Mouse (Mus musculus) spleen, postnatal 4 days (tissue): ENCODE data around the gene Adcy3.

Experiments
- DNase-seq, 2 experiments: peaks; one replicate each; pipeline ENCODE4 v3.0.0; 2022; ENCODE audit warnings: low spot score in 2 of 2

Adcy3 gene

DNA sequence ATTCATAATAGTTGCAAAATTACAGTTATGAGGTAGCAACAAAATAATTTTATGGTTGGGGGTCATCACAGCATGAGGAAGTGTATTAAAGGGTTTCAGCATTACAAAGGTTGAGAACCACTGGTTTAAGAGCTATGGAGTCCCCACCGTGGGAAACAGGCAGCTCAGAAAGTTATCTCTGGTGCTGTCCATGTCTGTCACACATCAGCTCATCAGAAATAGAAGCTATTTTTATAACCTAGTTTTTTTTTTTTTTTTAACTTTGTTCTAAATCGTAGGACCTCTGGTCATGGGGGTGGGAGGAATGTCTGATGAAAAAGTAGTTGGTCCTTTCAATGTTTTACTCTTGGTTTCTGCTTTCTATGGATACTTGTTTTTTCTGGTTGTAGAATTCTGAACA, 110.9 kb downstream of the Adcy3 start:
- no peak for DNase-seq

DNA sequence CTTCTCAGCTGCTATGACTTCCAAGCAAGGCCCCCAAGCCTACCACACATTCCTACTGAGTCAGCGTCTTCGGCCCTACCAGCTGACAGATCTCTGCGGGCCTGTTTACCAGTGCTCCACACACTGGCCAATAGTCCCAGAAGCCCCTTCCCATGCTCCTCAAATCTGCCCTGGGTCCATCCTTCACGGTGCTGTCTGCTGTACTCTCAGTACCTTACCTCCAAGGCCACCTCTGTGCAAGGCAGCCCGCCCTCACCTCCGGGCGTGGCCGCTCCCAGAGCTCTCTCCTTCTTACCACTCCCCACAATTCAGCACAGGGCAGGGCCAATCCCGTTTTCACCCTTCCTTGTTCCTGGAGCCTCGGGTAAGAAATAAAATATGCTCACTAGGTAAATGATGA, 112.8 kb downstream of the Adcy3 start:
- no peak for DNase-seq

DNA sequence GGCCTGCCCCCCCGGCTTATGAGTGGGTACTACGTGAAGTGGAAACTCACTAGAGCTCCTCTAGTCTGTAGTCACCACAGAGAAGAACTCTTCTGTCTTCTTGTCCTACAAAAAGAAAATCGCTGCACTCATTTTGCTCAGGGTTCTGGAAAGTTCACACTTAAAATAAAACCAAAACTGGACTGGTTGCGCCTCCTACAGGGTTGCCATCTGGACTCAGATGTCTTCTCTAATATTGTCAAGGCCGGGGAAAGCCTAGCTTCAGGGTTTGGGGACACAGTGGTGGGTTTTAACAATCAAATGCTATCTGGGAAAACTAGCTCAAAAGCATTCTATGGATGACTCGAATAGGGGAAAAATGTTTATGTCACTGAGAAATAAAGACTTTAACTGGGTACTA, 116.9 kb downstream of the Adcy3 start:
- no peak for DNase-seq

DNA sequence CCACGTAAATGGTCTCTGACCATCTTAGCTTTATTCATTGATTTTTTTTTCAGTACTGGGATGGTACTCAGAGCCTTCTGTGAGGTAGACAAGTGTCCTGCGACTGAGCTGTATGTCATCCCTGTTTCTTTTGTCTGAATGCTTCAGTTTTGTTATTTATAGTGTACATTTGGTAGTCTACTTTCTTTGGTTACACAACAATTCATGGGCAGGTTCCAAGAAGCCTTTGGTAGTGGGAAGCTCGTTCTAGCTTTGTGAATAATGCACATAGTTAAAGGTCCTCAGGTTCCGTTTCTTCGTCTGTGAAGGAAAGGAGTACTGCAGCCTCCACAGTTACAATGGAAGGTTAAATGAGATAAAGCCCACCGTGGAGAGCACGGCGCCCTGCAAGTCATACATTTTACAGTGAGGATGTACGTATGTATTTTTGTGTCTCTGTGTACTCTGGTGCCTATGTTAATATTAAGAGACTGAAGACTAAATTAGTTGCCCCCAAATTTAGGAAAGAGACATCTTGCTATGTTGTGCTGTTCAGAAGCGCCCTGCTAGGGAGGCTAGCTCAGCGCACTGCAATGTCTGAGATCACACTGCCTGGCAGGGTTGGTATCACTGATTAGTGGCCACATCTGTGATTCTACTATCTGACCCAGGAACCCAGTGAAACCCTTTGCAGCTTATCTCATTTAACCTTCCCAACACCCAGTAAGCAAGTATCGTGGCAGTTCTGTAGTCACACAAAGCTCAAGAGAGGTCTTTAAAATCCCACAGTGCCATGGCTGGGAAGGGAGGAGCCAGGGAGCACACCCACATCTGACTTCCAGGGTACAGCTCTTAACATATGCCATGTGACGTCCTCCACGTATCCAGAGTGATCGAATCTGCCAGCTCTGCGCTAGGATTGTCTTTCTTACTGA, 120.1 kb downstream of the Adcy3 start:
- peak in 1 of 2 experiments; percentile 19 for DNase-seq
